Mouse (Mus musculus) kidney, adult 11 months (tissue): ENCODE measurements around the gene Zscan4f.
"Not testable (repeated sequence)": the region's sequence is repeated elsewhere in the genome, so short reads cannot be mapped to it uniquely, and the experiment has no call there.

Experiments used
- DNase-seq: peaks from one replicate; pipeline ENCODE4 v3.0.0; 2022

Gene Zscan4f

DNA sequence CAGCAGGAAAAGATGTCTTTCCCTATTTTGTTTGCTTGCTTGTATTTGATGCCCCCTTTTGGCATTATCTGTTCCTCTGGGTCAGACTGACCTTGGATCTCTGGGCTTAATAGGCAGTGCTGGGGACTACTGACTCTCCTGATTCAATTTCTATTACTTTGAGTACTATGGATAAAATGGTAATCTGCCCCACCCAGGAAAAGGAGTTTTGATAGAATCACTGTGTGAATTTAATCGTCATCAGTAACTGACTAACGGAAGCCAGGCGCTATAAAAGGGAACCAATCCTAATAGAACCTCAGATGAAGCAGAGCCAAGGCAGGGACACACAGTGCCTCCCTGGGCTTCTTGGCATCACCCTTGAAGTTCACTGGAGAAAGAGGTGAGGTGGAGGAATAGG lies at the start of gene Zscan4f:
Gene Zscan4f, plus strand, starts transcription at position 301 of the 400 bp plus-strand sequence.
- not testable (repeated sequence) for DNase-seq

- DNase-seq = not testable (repeated sequence)
These were observed 13.1 kb upstream of the Zscan4f start for GRCm38 (mm10) chr7:11384641-11385040.
